Mouse (Mus musculus): Measurements from ENCODE around the gene Gpr62. TPM values are rescaled to one million over a fixed set of nuclear protein-coding genes. Genes with fewer than 3 reads are reported as not detected.

The Gpr62 gene
- total RNA-seq, 2 experiments from 2014 or later: 0.12 TPM; not detected in 1

GRCm38 (mm10) chr9:106429221-106430014, 36.3 kb downstream of the Gpr62 start, which contains the start of gene Rpl29:
Rpl29 (plus strand) TSS chr9:106429454.
- DNase-seq: peak; percentile 98
- intact Hi-C loops (cut with DNase I): loop anchor here (2.0 to 5.0 kb wide), 2 partner anchors 47 to 257 kb away; partner anchors contain the start of genes Parp3 and Wdr82

- intact Hi-C loops (cut with DNase I): loop anchor here (2.0 kb wide), 1 partner anchor 48 kb away; the partner anchor contains the start of gene Parp3
- DNase-seq: no peak
Measured at GRCm38 (mm10) chr9:106428719-106429220, 37.0 kb downstream of the Gpr62 start.

- intact Hi-C loops (cut with DNase I): loop anchor here (1.0 kb wide), 3 partner anchors 73 to 133 kb away; no protein-coding TSS in a partner anchor
- DNase-seq: peak; percentile 91 to 95
Measured at GRCm38 (mm10) chr9:106421865-106422160, 43.9 kb downstream of the Gpr62 start.

- DNase-seq: no peak
- intact Hi-C loops (cut with DNase I): loop anchor here (1.0 kb wide), 3 partner anchors 72 to 132 kb away; no protein-coding TSS in a partner anchor
Measured at GRCm38 (mm10) chr9:106421033-106421864, 44.5 kb downstream of the Gpr62 start.

- intact Hi-C loops (cut with DNase I): loop anchor here (1.0 kb wide), 3 partner anchors 71 to 131 kb away; no protein-coding TSS in a partner anchor
- no peak for DNase-seq
Measured at GRCm38 (mm10) chr9:106420608-106421007, 45.1 kb downstream of the Gpr62 start.

GRCm38 (mm10) chr9:106417841-106418625, 47.7 kb downstream of the Gpr62 start:
- intact Hi-C loops (cut with DNase I): loop anchor here (1.0 kb wide), 2 partner anchors 48 to 51 kb away; no protein-coding TSS in a partner anchor
- DNase-seq: peak; percentile 89 to 90

GRCm38 (mm10) chr9:106416826-106417225, 48.9 kb downstream of the Gpr62 start:
- intact Hi-C loops (cut with DNase I): loop anchor here (1.0 kb wide), 1 partner anchor 50 kb away; no protein-coding TSS in a partner anchor
- DNase-seq: no peak

Other genes starting within 250 kb of the Gpr62 start
- under 1 TPM; 0.72 to 0.79 TPM for gene Tlr9, start 243.3 kb downstream of the Gpr62 start, total RNA-seq (2021)
- 100 to 1,000 TPM; 492 to 534 TPM for gene Alas1, start 217.3 kb downstream of the Gpr62 start, total RNA-seq (2021)
- 1 to 10 TPM; 6.4 to 7.2 TPM for gene Poc1a, start 184.9 kb downstream of the Gpr62 start, total RNA-seq (2021)
- 10 to 100 TPM; 47.0 to 47.1 TPM for gene Dusp7, start 97.3 kb downstream of the Gpr62 start, total RNA-seq (2021)
- gene Rpl29, start 36.5 kb downstream of the Gpr62 start, total RNA-seq (2021): 100 to 1,000 TPM; 403 to 404 TPM
- 10 to 100 TPM; 17.0 to 17.8 TPM for gene Acy1, start 27.6 kb downstream of the Gpr62 start, total RNA-seq (2021)
- gene Abhd14b, start 18.5 kb downstream of the Gpr62 start, total RNA-seq (2021): 1 to 10 TPM; 4.6 to 6.2 TPM
- gene Abhd14a, start 18.3 kb downstream of the Gpr62 start, total RNA-seq (2021): 10 to 100 TPM; 20.0 to 22.4 TPM
- 10 to 100 TPM; 77.4 to 89.6 TPM for gene Pcbp4, start 12.6 kb downstream of the Gpr62 start, total RNA-seq (2021)
- 10 to 100 TPM; 18.8 to 19.1 TPM for gene Rrp9, start 10.0 kb upstream of the Gpr62 start, total RNA-seq (2021)
- 10 to 100 TPM; 12.5 to 13.5 TPM for gene Parp3, start 11.0 kb upstream of the Gpr62 start, total RNA-seq (2021)
- not detected for gene Iqcf1, start 34.0 kb upstream of the Gpr62 start, total RNA-seq (2021)
- gene Iqcf5, start 48.6 kb upstream of the Gpr62 start, total RNA-seq (2021): not detected
- gene Iqcf3, start 95.7 kb upstream of the Gpr62 start, total RNA-seq (2021): not detected
- gene Iqcf4, start 105.1 kb upstream of the Gpr62 start, total RNA-seq (2021): not detected
- gene Iqcf6, start 160.6 kb upstream of the Gpr62 start, total RNA-seq (2021): not detected
- gene Grm2, start 190.1 kb upstream of the Gpr62 start, total RNA-seq (2021): not detected
- 10 to 100 TPM; 35.4 to 37.4 TPM for gene Tex264, start 220.0 kb upstream of the Gpr62 start, total RNA-seq (2021)